Mouse (Mus musculus) CH12.LX (cell line): ENCODE measurements around the gene Napa. TPM values are rescaled to one million over a fixed set of nuclear protein-coding genes. Genes with fewer than 3 reads are reported as not detected.

Experiments
- DNase-seq: peaks from one replicate; pipeline ENCODE4 v3.0.0-alpha.2; 2013; ENCODE audit errors: extremely low read depth
- H3K27ac ChIP-seq: 2 replicates; pipeline ENCODE4 v1.5.1; 2012; ENCODE audit warnings: low read depth, mild to moderate bottlenecking, control low read depth, moderate library complexity; ENCODE audit not compliant: insufficient read depth
- H3K27me3 ChIP-seq: replicated peaks from 2 replicates; pipeline ENCODE3; 2012; ENCODE audit warnings: inconsistent platforms
- H3K36me3 ChIP-seq, 2 experiments: replicated peaks in 1 of 2; 2 replicates each; pipeline versions ENCODE3 to v1.6.1; 2012; ENCODE audit warnings: inconsistent platforms in 1 of 2, low read length in 1 of 2, mild to moderate bottlenecking in 1 of 2, mixed read lengths in 1 of 2, moderate library complexity in 1 of 2; ENCODE audit not compliant: control insufficient read depth in 1 of 2, insufficient read depth in 1 of 2
- H3K4me1 ChIP-seq, 2 experiments: 2 replicates each; pipeline ENCODE4 v1.6.1; 2012; ENCODE audit warnings: inconsistent platforms in 1 of 2, moderate library complexity in 1 of 2; ENCODE audit not compliant: insufficient read depth in 2 of 2, control insufficient read depth in 1 of 2
- H3K4me2 ChIP-seq: 2 replicates; pipeline ENCODE4 v1.6.1; 2012; ENCODE audit warnings: low read depth, mild to moderate bottlenecking, control low read depth; ENCODE audit not compliant: poor library complexity, insufficient read depth, severe bottlenecking
- H3K4me3 ChIP-seq, 3 experiments: fragments of 150-350 bp in 1 of 3; sonication (generic) in 1 of 3; replicated peaks in 1 of 3; 2 replicates each; pipeline versions ENCODE3 to v1.5.1; 2011 to 2012; ENCODE audit warnings: low read depth in 2 of 3, low read length in 2 of 3, mild to moderate bottlenecking in 2 of 3, moderate library complexity in 2 of 3, control low read depth in 1 of 3, improper control_type of control experiment in 1 of 3, inconsistent platforms in 1 of 3, mixed read lengths in 1 of 3; ENCODE audit not compliant: poor library complexity in 1 of 3
- H3K79me2 ChIP-seq: replicated peaks from 2 replicates; pipeline ENCODE4 v1.6.1; 2012; ENCODE audit warnings: mild to moderate bottlenecking, moderate library complexity; ENCODE audit not compliant: control insufficient read depth, poor library complexity, insufficient read depth, severe bottlenecking; ENCODE audit errors: extremely low read depth
- H3K9ac ChIP-seq: 2 replicates; pipeline ENCODE4 v1.6.1; 2012; ENCODE audit warnings: low read depth, mild to moderate bottlenecking, control low read depth, moderate library complexity; ENCODE audit not compliant: insufficient read depth
- H3K9me3 ChIP-seq: replicated peaks from 2 replicates; pipeline ENCODE3; 2012; ENCODE audit warnings: low read length, inconsistent platforms, mixed read lengths
- BHLHE40 ChIP-seq: IDR thresholded peaks from 2 replicates; pipeline ENCODE4 v1.6.1; 2011; ENCODE audit warnings: mild to moderate bottlenecking, low read depth, low read length, improper control_type of control experiment
- CHD1 ChIP-seq: IDR thresholded peaks from 2 replicates; pipeline ENCODE4 v1.6.1; 2012; ENCODE audit warnings: low read depth, low read length, improper control_type of control experiment, inconsistent platforms
- ELF1 ChIP-seq: IDR thresholded peaks from 2 replicates; pipeline ENCODE4 v1.6.1; 2014; ENCODE audit warnings: low read depth, mild to moderate bottlenecking, inconsistent platforms, low read length, improper control_type of control experiment
- EP300 ChIP-seq: IDR thresholded peaks from 2 replicates; pipeline ENCODE4 v1.6.1; 2011; ENCODE audit warnings: low read length, improper control_type of control experiment
- ETS1 ChIP-seq: conservative IDR thresholded peaks from 2 replicates; pipeline ENCODE4 v1.6.1; 2012; ENCODE audit warnings: low read depth, mild to moderate bottlenecking, inconsistent platforms, low read length, improper control_type of control experiment, moderate library complexity
- GABPA ChIP-seq: IDR thresholded peaks from 2 replicates; pipeline ENCODE4 v1.6.1; 2012; ENCODE audit warnings: low read depth, low read length, improper control_type of control experiment, inconsistent platforms; ENCODE audit not compliant: insufficient replicate concordance
- HCFC1 ChIP-seq: IDR thresholded peaks from 2 replicates; pipeline ENCODE4 v1.6.1; 2012; ENCODE audit warnings: low read depth, mild to moderate bottlenecking, inconsistent platforms, low read length, improper control_type of control experiment
- IRF4 ChIP-seq: IDR thresholded peaks from 2 replicates; pipeline ENCODE4 v1.6.1; 2014; ENCODE audit warnings: low read depth, mild to moderate bottlenecking, inconsistent platforms, low read length, improper control_type of control experiment
- JUN ChIP-seq: IDR thresholded peaks from 2 replicates; pipeline ENCODE4 v1.6.1; 2011; ENCODE audit warnings: low read depth, mild to moderate bottlenecking, low read length, improper control_type of control experiment, moderate library complexity; ENCODE audit not compliant: insufficient read depth
- JUND ChIP-seq: conservative IDR thresholded peaks from 2 replicates; pipeline ENCODE4 v1.6.1; 2011; ENCODE audit warnings: low read depth, low read length, improper control_type of control experiment
- KAT2A ChIP-seq: IDR thresholded peaks from 2 replicates; pipeline ENCODE4 v1.6.1; 2012; ENCODE audit warnings: low read length, improper control_type of control experiment, inconsistent platforms; ENCODE audit not compliant: insufficient replicate concordance
- MAX ChIP-seq: IDR thresholded peaks from 2 replicates; pipeline ENCODE4 v1.6.1; 2011; ENCODE audit warnings: low read length, improper control_type of control experiment
- MAZ ChIP-seq: IDR thresholded peaks from 2 replicates; pipeline ENCODE4 v1.6.1; 2012; ENCODE audit warnings: low read depth, mild to moderate bottlenecking, inconsistent platforms, low read length, improper control_type of control experiment, moderate library complexity
- MXI1 ChIP-seq: IDR thresholded peaks from 2 replicates; pipeline ENCODE4 v1.6.1; 2011; ENCODE audit warnings: mild to moderate bottlenecking, low read depth, low read length, improper control_type of control experiment
- MYC ChIP-seq: IDR thresholded peaks from 2 replicates; pipeline ENCODE4 v1.6.1; 2011; ENCODE audit warnings: low read depth, mild to moderate bottlenecking, improper control_type of control experiment, low read length
- NELFE ChIP-seq: IDR thresholded peaks from 2 replicates; pipeline ENCODE4 v1.6.1; 2011; ENCODE audit warnings: low read depth, low read length, improper control_type of control experiment
- NRF1 ChIP-seq: IDR thresholded peaks from 2 replicates; pipeline ENCODE4 v1.6.1; 2014; ENCODE audit warnings: low read depth, mild to moderate bottlenecking, inconsistent platforms, low read length, improper control_type of control experiment, moderate library complexity
- PAX5 ChIP-seq: IDR thresholded peaks from 2 replicates; pipeline ENCODE4 v1.6.1; 2012; ENCODE audit warnings: low read length, inconsistent platforms, mixed read lengths
- POLR2AphosphoS2 ChIP-seq: IDR thresholded peaks from 2 replicates; pipeline ENCODE4 v1.6.1; 2011; ENCODE audit warnings: low read depth, low read length, improper control_type of control experiment
- SIN3A ChIP-seq: IDR thresholded peaks from 2 replicates; pipeline ENCODE4 v1.6.1; 2012; ENCODE audit warnings: low read length, improper control_type of control experiment, inconsistent platforms
- SMC3 ChIP-seq: IDR thresholded peaks from 2 replicates; pipeline ENCODE4 v1.6.1; 2011; ENCODE audit warnings: low read depth, low read length, improper control_type of control experiment
- TBP ChIP-seq: conservative IDR thresholded peaks from 2 replicates; pipeline ENCODE4 v1.6.1; 2011; ENCODE audit warnings: low read depth, low read length, improper control_type of control experiment
- UBTF ChIP-seq: IDR thresholded peaks from 2 replicates; pipeline ENCODE4 v1.6.1; 2012; ENCODE audit warnings: low read depth, mild to moderate bottlenecking, inconsistent platforms, low read length, improper control_type of control experiment, moderate library complexity
- ZNF384 ChIP-seq: IDR thresholded peaks from 2 replicates; pipeline ENCODE4 v1.6.1; 2012; ENCODE audit warnings: low read depth, low read length, improper control_type of control experiment, inconsistent platforms
- dilution Hi-C: fragments of 300-500 bp; cut with MboI; formaldehyde crosslinking; loops from 2 replicates; pipeline ENCODE4 v1.14.3; 2020; ENCODE audit warnings: low sequenced_read_pairs; ENCODE audit not compliant: extremely low pct_unique_long_range_greater_than_20kb, extremely low pct_ligation_motif_present
- in situ Hi-C: fragments of 300-500 bp; cut with MboI; formaldehyde crosslinking; loops from 3 replicates; pipeline ENCODE4 v1.14.3; 2019; ENCODE audit warnings: low sequenced_read_pairs, low pct_ligation_motif_present, low pct_unique_long_range_greater_than_20kb, mixed read lengths
- polyA plus RNA-seq: library from polyadenylated mRNA; unstranded; fragments of >175 nt; gene quantifications from 2 replicates; pipeline ENCODE4 v1.2.1, GENCODE M21; 2012; ENCODE audit warnings: low read depth; ENCODE audit not compliant: insufficient read length
- total RNA-seq, 2 experiments: library from RNA; depleted of rRNA; stranded (reverse); fragments of 300-350 nt in 1 of 2; fragments of >200 nt in 1 of 2; gene quantifications; 2 replicates each; pipeline ENCODE4 v1.2.3; 2012 to 2014

The Napa gene
- total and polyA plus RNA-seq, 3 experiments, result 84.8 to 112 (median 106) TPM

GRCm38 (mm10) chr7:16119569-16120261, 21.5 kb downstream of the Napa start, which contains the start of gene Kptn (continued):
- peak; percentile 96 for TF ChIP-seq HCFC1
- no peak for TF ChIP-seq PAX5
- peak; percentile 38; the same call in 1 of the 2 replicates for TF ChIP-seq MAX
- no peak for TF ChIP-seq ZNF384
- peak; percentile 57; the same call in 1 of the 2 replicates for TF ChIP-seq NELFE
- TF ChIP-seq SIN3A, result peak; percentile 86
- peak; percentile 74; the same call in 1 of the 2 replicates for TF ChIP-seq POLR2AphosphoS2
- TF ChIP-seq BHLHE40, result peak; percentile 6; the same call in 1 of the 2 replicates
- TF ChIP-seq TBP, result peak; percentile 52; the same call in 1 of the 2 replicates
- TF ChIP-seq KAT2A, result peak; percentile 88; the same call in 1 of the 2 replicates
- peak; percentile 67 for TF ChIP-seq NRF1
- TF ChIP-seq EP300, result no peak
- TF ChIP-seq CHD1, result no peak
- peak; percentile 37; the same call in 1 of the 2 replicates for TF ChIP-seq GABPA
- TF ChIP-seq ETS1, result no peak
- no peak for TF ChIP-seq JUND

GRCm38 (mm10) chr7:16120262-16120600, 22.0 kb downstream of the Napa start:
- Histone ChIP-seq H3K9ac (peak overlapping the region; percentile 51), H3K36me3 (peaks cover 28 to 60% of the 10 kb centered on the region in 2 experiments)

More at GRCm38 (mm10) chr7:16120262-16120600, 22.0 kb downstream of the Napa start:
- dilution Hi-C loops (no loop called here), in situ Hi-C loops (no loop called here)
- Histone ChIP-seq H3K27me3 (no peaks in the 10 kb centered on the region), H3K4me3 (peak overlapping the region; percentile 46 to 72 (median 71)), H3K9me3 (no peaks in the 10 kb centered on the region), H3K4me1 (peaks cover 4 to 28% of the 10 kb centered on the region in 2 experiments; a peak in 3 of 4 replicates), H3K79me2 (no peaks in the 10 kb centered on the region), H3K27ac (no peak overlapping the region), H3K4me2 (peak overlapping the region; percentile 49)
- TF ChIP-seq JUN, result no peak
- TF ChIP-seq NRF1, result no peak
- no peak for TF ChIP-seq IRF4
- TF ChIP-seq ELF1, result no peak
- TF ChIP-seq TBP, result no peak
- TF ChIP-seq MXI1, result no peak
- TF ChIP-seq POLR2AphosphoS2, result no peak
- TF ChIP-seq SMC3, result no peak
- TF ChIP-seq PAX5, result no peak
- no peak for TF ChIP-seq CHD1
- TF ChIP-seq BHLHE40, result no peak
- no peak for TF ChIP-seq HCFC1
- TF ChIP-seq MAZ, result no peak
- no peak for TF ChIP-seq MYC
- no peak for TF ChIP-seq UBTF
- no peak for TF ChIP-seq SIN3A
- no peak for TF ChIP-seq EP300
- TF ChIP-seq, all 38 proteins: peak for 0
- no peak for DNase-seq
